Mouse (Mus musculus): ENCODE measurements around the gene Pmp22. TPM values are rescaled to one million over a fixed set of nuclear protein-coding genes. Genes with fewer than 3 reads are reported as not detected.

Pmp22 gene
- polyA plus RNA-seq, 1 experiment from 2014 or later, result 95.6 TPM

- Histone ChIP-seq H3K4me1 (ENCODE audit: control insufficient read depth in 2 of 2, insufficient read depth in 2 of 2, low read length in 2 of 2) (peaks cover 0 to 11% of the 10 kb centered on the region in 2 experiments; a peak in 2 of 4 replicates), H3K36me3 (ENCODE audit: control insufficient read depth, insufficient read depth, low read length) (no peaks in the 10 kb centered on the region), H3K9ac (ENCODE audit: low read length) (no peak overlapping the region), H3K4me2 (ENCODE audit: low read length) (no peak overlapping the region), H3K27ac (replicated peaks in 1 of 2; ENCODE audit: control insufficient read depth in 1 of 2, insufficient read depth in 1 of 2, low read depth in 2 of 2, low read length in 2 of 2) (no peak overlapping the region), H3K9me3 (ENCODE audit: control insufficient read depth, low read length) (no peaks in the 10 kb centered on the region), H3K27me3 (ENCODE audit: control insufficient read depth, insufficient read depth, low read length) (no peaks in the 10 kb centered on the region), H3K4me3 (ENCODE audit: control insufficient read depth in 1 of 2, insufficient read depth in 1 of 2, low read depth in 1 of 2, low read length in 2 of 2) (no peak overlapping the region)
- no peak for ATAC-seq (ENCODE audit: insufficient number of reproducible peaks, insufficient read depth, low FRiP score, low read depth)
- whole genome bisulfite sequencing, result 6% methylated on average over 1 of the region's 1 CpGs
Observed at GRCm38 (mm10) chr11:63171977-63172376, 43.2 kb downstream of the Pmp22 start.

GRCm38 (mm10) chr11:63173604-63174003, 44.8 kb downstream of the Pmp22 start:
- H3K27me3 ChIP-seq (ENCODE audit: control insufficient read depth, insufficient read depth, low read length), result no peaks in the 10 kb centered on the region

GRCm38 (mm10) chr11:63175302-63175701, 46.5 kb downstream of the Pmp22 start:
- no peak overlapping the region for H3K4me2 ChIP-seq (ENCODE audit: low read length)
- H3K4me3 ChIP-seq (ENCODE audit: control insufficient read depth in 1 of 2, insufficient read depth in 1 of 2, low read depth in 1 of 2, low read length in 2 of 2), result no peak overlapping the region
- no peaks in the 10 kb centered on the region for H3K9me3 ChIP-seq (ENCODE audit: control insufficient read depth, low read length)
- 28% methylated on average over 3 of the region's 3 CpGs for WGBS
- no peak overlapping the region for H3K9ac ChIP-seq (ENCODE audit: low read length)
- H3K36me3 ChIP-seq (ENCODE audit: control insufficient read depth, insufficient read depth, low read length), result no peaks in the 10 kb centered on the region
- H3K4me1 ChIP-seq (ENCODE audit: control insufficient read depth in 2 of 2, insufficient read depth in 2 of 2, low read length in 2 of 2), result no peaks in the 10 kb centered on the region
- ATAC-seq (ENCODE audit: insufficient number of reproducible peaks, insufficient read depth, low FRiP score, low read depth), result no peak
- H3K27me3 ChIP-seq (ENCODE audit: control insufficient read depth, insufficient read depth, low read length), result no peaks in the 10 kb centered on the region
- no peak overlapping the region for H3K27ac ChIP-seq (replicated peaks in 1 of 2; ENCODE audit: control insufficient read depth in 1 of 2, insufficient read depth in 1 of 2, low read depth in 2 of 2, low read length in 2 of 2)

More at GRCm38 (mm10) chr11:63173604-63174003, 44.8 kb downstream of the Pmp22 start:
- H3K4me3 ChIP-seq (ENCODE audit: control insufficient read depth in 1 of 2, insufficient read depth in 1 of 2, low read depth in 1 of 2, low read length in 2 of 2), result no peak overlapping the region
- 56% methylated on average over 5 of the region's 5 CpGs for WGBS
- no peaks in the 10 kb centered on the region for H3K9me3 ChIP-seq (ENCODE audit: control insufficient read depth, low read length)
- no peak for ATAC-seq (ENCODE audit: insufficient number of reproducible peaks, insufficient read depth, low FRiP score, low read depth)
- peaks cover 0 to 8% of the 10 kb centered on the region in 2 experiments; a peak in 2 of 4 replicates for H3K4me1 ChIP-seq (ENCODE audit: control insufficient read depth in 2 of 2, insufficient read depth in 2 of 2, low read length in 2 of 2)
- H3K9ac ChIP-seq (ENCODE audit: low read length), result no peak overlapping the region
- H3K36me3 ChIP-seq (ENCODE audit: control insufficient read depth, insufficient read depth, low read length), result no peaks in the 10 kb centered on the region
- no peak overlapping the region for H3K27ac ChIP-seq (replicated peaks in 1 of 2; ENCODE audit: control insufficient read depth in 1 of 2, insufficient read depth in 1 of 2, low read depth in 2 of 2, low read length in 2 of 2)
- H3K4me2 ChIP-seq (ENCODE audit: low read length), result no peak overlapping the region

DNA sequence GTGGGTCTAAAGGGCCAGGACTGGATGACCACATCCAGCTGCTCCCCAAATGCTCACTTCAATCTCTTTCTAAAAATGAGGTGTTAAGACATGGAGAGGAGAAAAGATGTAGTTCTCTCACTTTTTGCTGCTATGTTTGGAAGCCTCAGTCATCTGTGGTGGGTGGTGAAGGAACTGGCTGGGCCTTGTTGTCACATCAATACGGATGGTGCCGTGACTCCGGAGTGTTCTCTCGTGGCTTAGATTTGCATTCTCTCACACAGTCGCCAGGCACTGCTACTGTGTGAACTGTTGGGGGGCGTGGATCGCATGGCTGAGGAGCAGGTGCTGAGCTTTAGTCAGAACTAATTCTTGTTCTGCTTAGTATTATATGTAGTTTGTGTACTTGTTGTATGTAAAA, 47.6 kb downstream of the Pmp22 start:
- Histone ChIP-seq H3K4me3 (ENCODE audit: control insufficient read depth in 1 of 2, insufficient read depth in 1 of 2, low read depth in 1 of 2, low read length in 2 of 2) (no peak overlapping the region), H3K27ac (replicated peaks in 1 of 2; ENCODE audit: control insufficient read depth in 1 of 2, insufficient read depth in 1 of 2, low read depth in 2 of 2, low read length in 2 of 2) (no peak overlapping the region), H3K4me1 (ENCODE audit: control insufficient read depth in 2 of 2, insufficient read depth in 2 of 2, low read length in 2 of 2) (no peaks in the 10 kb centered on the region), H3K4me2 (ENCODE audit: low read length) (no peak overlapping the region), H3K9ac (ENCODE audit: low read length) (no peak overlapping the region), H3K9me3 (ENCODE audit: control insufficient read depth, low read length) (no peaks in the 10 kb centered on the region), H3K27me3 (ENCODE audit: control insufficient read depth, insufficient read depth, low read length) (no peaks in the 10 kb centered on the region), H3K36me3 (ENCODE audit: control insufficient read depth, insufficient read depth, low read length) (no peaks in the 10 kb centered on the region)
- ATAC-seq (ENCODE audit: insufficient number of reproducible peaks, insufficient read depth, low FRiP score, low read depth), result no peak
- WGBS, result 83% methylated on average over 7 of the region's 7 CpGs

GRCm38 (mm10) chr11:63180262-63181101, 51.7 kb downstream of the Pmp22 start:
- no peaks in the 10 kb centered on the region for H3K9me3 ChIP-seq (ENCODE audit: control insufficient read depth, low read length)
- no peak overlapping the region for H3K4me2 ChIP-seq (ENCODE audit: low read length)
- no peaks in the 10 kb centered on the region for H3K27me3 ChIP-seq (ENCODE audit: control insufficient read depth, insufficient read depth, low read length)
- no peak overlapping the region for H3K9ac ChIP-seq (ENCODE audit: low read length)
- no peak overlapping the region for H3K27ac ChIP-seq (replicated peaks in 1 of 2; ENCODE audit: control insufficient read depth in 1 of 2, insufficient read depth in 1 of 2, low read depth in 2 of 2, low read length in 2 of 2)
- 70% methylated on average over 7 of the region's 7 CpGs for WGBS
- ATAC-seq (ENCODE audit: insufficient number of reproducible peaks, insufficient read depth, low FRiP score, low read depth), result no peak
- no peaks in the 10 kb centered on the region for H3K36me3 ChIP-seq (ENCODE audit: control insufficient read depth, insufficient read depth, low read length)
- no peak overlapping the region for H3K4me3 ChIP-seq (ENCODE audit: control insufficient read depth in 1 of 2, insufficient read depth in 1 of 2, low read depth in 1 of 2, low read length in 2 of 2)
- no peaks in the 10 kb centered on the region for H3K4me1 ChIP-seq (ENCODE audit: control insufficient read depth in 2 of 2, insufficient read depth in 2 of 2, low read length in 2 of 2)

DNA sequence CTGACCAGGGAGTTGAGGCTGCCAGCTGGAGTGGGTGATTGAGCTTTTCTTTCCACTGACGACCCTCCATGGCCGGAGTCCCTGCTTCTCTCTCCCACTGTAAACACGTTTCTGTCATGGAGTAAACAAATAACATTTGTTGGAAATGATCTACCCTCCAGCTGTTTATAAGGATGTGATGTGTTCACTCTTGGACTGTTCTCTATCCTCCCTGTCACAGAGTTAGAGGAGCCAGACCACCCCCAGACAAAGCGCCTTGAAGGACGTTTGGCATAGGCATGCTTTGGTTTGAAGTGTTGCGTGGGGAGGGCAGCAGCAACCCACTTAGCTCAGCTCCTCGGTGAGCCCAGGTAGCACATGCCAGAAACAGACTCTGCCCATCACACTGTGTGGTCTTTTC, 60.0 kb downstream of the Pmp22 start:
- no peaks in the 10 kb centered on the region for H3K27me3 ChIP-seq (ENCODE audit: control insufficient read depth, insufficient read depth, low read length)
- no peaks in the 10 kb centered on the region for H3K9me3 ChIP-seq (ENCODE audit: control insufficient read depth, low read length)
- H3K4me1 ChIP-seq (ENCODE audit: control insufficient read depth in 2 of 2, insufficient read depth in 2 of 2, low read length in 2 of 2), result peaks cover 4 to 5% of the 10 kb centered on the region in 2 experiments
- H3K4me2 ChIP-seq (ENCODE audit: low read length), result no peak overlapping the region
- no peak overlapping the region for H3K9ac ChIP-seq (ENCODE audit: low read length)
- 77% methylated on average over 7 of the region's 7 CpGs for WGBS
- no peak for ATAC-seq (ENCODE audit: insufficient number of reproducible peaks, insufficient read depth, low FRiP score, low read depth)
- no peak overlapping the region for H3K4me3 ChIP-seq (ENCODE audit: control insufficient read depth in 1 of 2, insufficient read depth in 1 of 2, low read depth in 1 of 2, low read length in 2 of 2)
- no peak overlapping the region for H3K27ac ChIP-seq (replicated peaks in 1 of 2; ENCODE audit: control insufficient read depth in 1 of 2, insufficient read depth in 1 of 2, low read depth in 2 of 2, low read length in 2 of 2)
- no peaks in the 10 kb centered on the region for H3K36me3 ChIP-seq (ENCODE audit: control insufficient read depth, insufficient read depth, low read length)

DNA sequence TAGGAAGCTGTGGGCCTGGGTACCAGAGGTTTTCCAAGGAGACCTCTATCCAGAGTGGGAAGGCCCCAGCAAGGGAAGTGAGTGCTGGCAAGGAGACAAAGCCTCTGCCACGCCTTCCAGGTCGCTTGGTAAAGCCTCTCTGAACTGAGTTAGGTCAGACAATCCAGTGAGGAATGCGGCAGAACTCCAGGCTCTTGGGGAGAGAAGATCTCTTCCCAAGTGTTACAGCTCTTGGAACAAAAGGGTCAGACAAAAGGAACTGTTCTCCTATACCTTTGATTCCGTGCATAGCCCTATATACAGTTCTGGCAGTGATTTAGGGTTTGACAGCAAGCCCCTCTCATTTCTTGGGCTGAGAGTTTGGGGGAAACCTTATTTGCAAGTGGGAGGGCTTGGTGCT, 69.3 kb downstream of the Pmp22 start:
- Histone ChIP-seq H3K9me3 (ENCODE audit: control insufficient read depth, low read length) (peaks cover 13% of the 10 kb centered on the region), H3K4me2 (ENCODE audit: low read length) (no peak overlapping the region), H3K36me3 (ENCODE audit: control insufficient read depth, insufficient read depth, low read length) (no peaks in the 10 kb centered on the region), H3K4me3 (ENCODE audit: control insufficient read depth in 1 of 2, insufficient read depth in 1 of 2, low read depth in 1 of 2, low read length in 2 of 2) (no peak overlapping the region), H3K4me1 (ENCODE audit: control insufficient read depth in 2 of 2, insufficient read depth in 2 of 2, low read length in 2 of 2) (no peaks in the 10 kb centered on the region), H3K27me3 (ENCODE audit: control insufficient read depth, insufficient read depth, low read length) (no peaks in the 10 kb centered on the region), H3K27ac (replicated peaks in 1 of 2; ENCODE audit: control insufficient read depth in 1 of 2, insufficient read depth in 1 of 2, low read depth in 2 of 2, low read length in 2 of 2) (no peak overlapping the region), H3K9ac (ENCODE audit: low read length) (no peak overlapping the region)
- no peak for ATAC-seq (ENCODE audit: insufficient number of reproducible peaks, insufficient read depth, low FRiP score, low read depth)
- WGBS, result 59% methylated on average over 4 of the region's 4 CpGs
